Mouse (Mus musculus) intestine, embryonic 15.5 days (tissue): ENCODE measurements around the gene Ankrd54. TPM values are rescaled to one million over a fixed set of nuclear protein-coding genes. Genes with fewer than 3 reads are reported as not detected.
A peak's percentile ranks its signal among the peaks of the same experiment; 100 is the strongest.
"Not testable (repeated sequence)": the region's sequence is repeated elsewhere in the genome, so short reads cannot be mapped to it uniquely, and the experiment has no call there.

Experiments used
- ATAC-seq: fragments of 200-750 bp; cut with Nextera tagmentation; 2 replicates; pipeline ENCODE4 v1.8.0; 2017; ENCODE audit warnings: moderate TSS enrichment, moderate library complexity
- H3K27ac ChIP-seq: fragments of 300-500 bp; sonication (generic); 2 replicates; pipeline ENCODE4 v1.5.1; 2015; ENCODE audit warnings: mild to moderate bottlenecking, inconsistent platforms
- H3K27me3 ChIP-seq: fragments of 300-500 bp; sonication (generic); replicated peaks from 2 replicates; pipeline ENCODE4 v1.6.1; 2015; ENCODE audit warnings: inconsistent platforms
- H3K36me3 ChIP-seq: fragments of 300-500 bp; sonication (generic); 2 replicates; pipeline ENCODE4 v1.6.1; 2015; ENCODE audit warnings: inconsistent platforms
- H3K4me1 ChIP-seq: fragments of 300-500 bp; sonication (generic); replicated peaks from 2 replicates; pipeline ENCODE4 v1.6.1; 2015; ENCODE audit warnings: inconsistent platforms
- H3K4me2 ChIP-seq: fragments of 300-500 bp; sonication (generic); replicated peaks from 2 replicates; pipeline ENCODE4 v1.6.1; 2015; ENCODE audit warnings: mild to moderate bottlenecking, inconsistent platforms
- H3K4me3 ChIP-seq: fragments of 300-500 bp; sonication (generic); replicated peaks from 2 replicates; pipeline ENCODE4 v1.5.1; 2015; ENCODE audit warnings: inconsistent platforms
- H3K9ac ChIP-seq: fragments of 300-500 bp; sonication (generic); 2 replicates; pipeline ENCODE4 v1.6.1; 2015; ENCODE audit warnings: inconsistent platforms
- H3K9me3 ChIP-seq: fragments of 300-500 bp; sonication (generic); 2 replicates; pipeline ENCODE4 v1.6.1; 2016; ENCODE audit warnings: inconsistent platforms
- WGBS: fragments of 180-500 bp; shearing (Covaris S2); methylation state at CpG from one replicate; pipeline ENCODE4 v1.1.7; 2015; 5-methylcytosine and 5-hydroxymethylcytosine counted together
- polyA plus RNA-seq: library from polyadenylated mRNA; unstranded; fragments of >200 nt; fragmentation: Nextera tagmentation; extraction: Ambion mirVana; gene quantifications from 2 replicates; pipeline ENCODE4 v1.2.1, GENCODE M21; 2015

Ankrd54 gene
- polyA plus RNA-seq, 1 experiment from 2014 or later = 53.5 TPM

DNA sequence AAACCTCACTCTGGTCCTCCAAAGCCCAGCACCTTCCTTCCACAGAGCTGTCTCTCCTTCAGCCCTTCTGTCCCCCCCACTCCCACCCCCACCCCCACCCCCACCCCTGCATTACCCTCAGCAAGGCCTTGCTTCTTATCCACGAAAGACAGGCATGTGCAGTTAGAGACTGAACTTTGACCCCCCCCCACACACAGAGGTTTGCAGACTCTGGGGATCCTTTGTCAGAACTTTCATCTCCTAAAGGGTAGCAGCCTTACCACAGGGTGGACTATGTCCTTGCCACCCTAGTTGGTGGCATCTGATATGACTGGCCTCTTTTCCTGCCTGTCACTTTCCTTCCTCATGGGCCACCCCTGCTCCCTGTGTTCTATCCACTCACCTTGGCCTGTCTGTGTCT, 39.3 kb downstream of the Ankrd54 start:
- H3K9ac ChIP-seq = no peak overlapping the region
- ATAC-seq = 0 out of 2 replicates have a peak, but pooled peaks have one; percentile 6
- no peak overlapping the region for H3K4me2 ChIP-seq
- no peaks in the 10 kb centered on the region for H3K9me3 ChIP-seq
- H3K27me3 ChIP-seq = no peaks in the 10 kb centered on the region
- H3K4me3 ChIP-seq = no peak overlapping the region
- H3K4me1 ChIP-seq = peaks cover 34% of the 10 kb centered on the region
- 25% methylated on average over 1 of the region's 1 CpGs for WGBS
- no peak overlapping the region for H3K27ac ChIP-seq
- H3K36me3 ChIP-seq = no peaks in the 10 kb centered on the region

DNA sequence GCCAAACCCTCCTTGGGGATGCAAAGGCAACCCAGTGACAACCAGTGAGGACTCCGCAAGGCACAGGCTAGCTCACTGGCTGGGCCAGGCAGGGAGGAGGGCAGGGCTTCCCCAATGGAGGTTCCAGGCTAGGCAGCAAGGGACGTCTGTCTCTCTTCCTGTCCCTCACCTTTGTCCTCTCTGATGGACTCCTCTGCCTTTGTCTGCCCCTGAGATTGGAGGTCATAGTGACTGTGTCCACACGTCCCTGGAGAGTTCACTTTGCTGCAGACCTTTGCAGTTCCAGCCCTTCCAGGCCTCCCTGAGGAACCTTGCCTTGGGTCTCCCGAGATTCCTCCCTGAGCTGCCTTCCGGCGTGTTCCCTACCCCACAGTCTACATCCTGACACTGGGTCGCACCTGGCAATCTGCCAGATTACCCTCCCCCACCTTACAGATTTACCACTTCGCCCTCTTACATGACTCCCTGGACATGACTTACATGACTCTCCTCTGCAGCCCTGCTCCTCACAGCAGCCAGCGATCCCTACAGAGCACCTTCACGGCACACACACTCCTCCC, 39.9 kb downstream of the Ankrd54 start:
- H3K36me3 ChIP-seq = no peaks in the 10 kb centered on the region
- H3K4me1 ChIP-seq = peaks cover 34% of the 10 kb centered on the region
- peak; percentile 27; the same call in 1 of the 2 replicates for ATAC-seq
- no peaks in the 10 kb centered on the region for H3K9me3 ChIP-seq
- H3K9ac ChIP-seq = no peak overlapping the region
- no peak overlapping the region for H3K4me2 ChIP-seq
- no peaks in the 10 kb centered on the region for H3K27me3 ChIP-seq
- WGBS = 44% methylated on average over 10 of the region's 10 CpGs
- no peak overlapping the region for H3K4me3 ChIP-seq
- H3K27ac ChIP-seq = no peak overlapping the region

DNA sequence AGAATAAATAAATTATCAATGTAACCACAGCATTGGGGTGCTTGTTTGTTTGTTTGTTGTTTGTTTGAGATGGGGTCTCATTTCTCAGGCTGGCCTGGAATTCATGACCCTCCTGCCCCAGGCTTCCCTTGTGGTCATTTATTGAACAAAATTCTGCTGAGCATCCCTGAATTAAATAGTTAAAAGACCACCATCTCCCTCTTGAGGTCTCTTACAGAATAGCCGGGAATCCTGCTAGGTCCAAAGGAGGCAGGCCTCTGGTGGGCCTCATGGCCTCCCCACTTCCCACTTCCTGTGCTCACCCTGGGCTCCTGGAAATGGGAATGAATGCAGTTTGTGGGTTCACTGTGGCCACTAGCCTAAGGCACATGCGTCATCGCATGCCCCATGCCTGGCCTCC, 43.8 kb downstream of the Ankrd54 start:
- 56% methylated on average over 3 of the region's 3 CpGs for WGBS
- Histone ChIP-seq H3K4me2 (no peak overlapping the region), H3K27me3 (no peaks in the 10 kb centered on the region), H3K27ac (no peak overlapping the region), H3K9me3 (no peaks in the 10 kb centered on the region), H3K4me3 (no peak overlapping the region), H3K9ac (no peak overlapping the region), H3K36me3 (no peaks in the 10 kb centered on the region), H3K4me1 (peaks cover 8% of the 10 kb centered on the region)
- ATAC-seq = no peak

DNA sequence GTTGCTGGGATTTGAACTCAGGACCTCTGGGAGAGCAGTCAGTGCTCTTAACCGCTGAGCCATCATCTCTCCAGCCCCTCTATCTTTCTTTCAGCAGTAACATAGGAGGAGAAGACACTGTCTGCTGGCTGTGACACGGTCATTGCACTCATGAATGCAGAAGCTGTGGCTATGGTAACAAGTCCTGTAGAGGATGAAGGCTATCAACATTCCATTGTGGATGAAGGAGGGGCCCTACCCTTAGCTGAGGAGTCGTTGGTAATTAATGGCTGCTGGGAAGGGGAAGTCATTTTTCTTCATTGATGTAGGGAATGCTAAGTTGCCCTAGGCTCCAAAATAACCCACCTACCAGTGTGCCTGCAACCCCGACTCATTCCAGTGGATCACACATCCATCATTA, 44.5 kb downstream of the Ankrd54 start:
- Histone ChIP-seq H3K36me3 (no peaks in the 10 kb centered on the region), H3K4me3 (no peak overlapping the region), H3K9me3 (no peaks in the 10 kb centered on the region), H3K27me3 (no peaks in the 10 kb centered on the region), H3K9ac (no peak overlapping the region), H3K4me1 (peaks cover 8% of the 10 kb centered on the region), H3K4me2 (no peak overlapping the region), H3K27ac (no peak overlapping the region)
- 36% methylated on average over 4 of the region's 4 CpGs for WGBS
- ATAC-seq = no peak

DNA sequence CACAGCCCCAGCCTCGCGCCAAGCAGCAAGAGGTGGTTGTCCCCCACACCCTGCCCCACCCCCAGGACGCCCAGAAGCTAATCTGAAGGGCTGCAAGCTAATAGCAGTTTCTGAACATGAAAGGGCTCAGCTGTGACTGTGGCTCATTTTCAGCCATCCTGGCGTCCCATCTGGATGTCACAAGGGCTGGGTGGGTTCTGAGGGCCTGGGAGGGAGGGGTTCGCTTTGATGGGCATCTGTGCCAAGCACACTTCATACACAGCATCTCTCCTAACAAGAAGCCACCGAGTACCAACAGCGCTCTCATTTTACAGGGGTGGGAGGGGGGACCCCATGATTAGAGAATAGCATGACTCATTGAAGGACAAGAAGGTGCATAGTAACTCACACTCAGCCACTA, 49.3 kb downstream of the Ankrd54 start:
- Histone ChIP-seq H3K9ac (no peak overlapping the region), H3K9me3 (no peaks in the 10 kb centered on the region), H3K27ac (no peak overlapping the region), H3K36me3 (no peaks in the 10 kb centered on the region), H3K4me1 (no peaks in the 10 kb centered on the region; the same call in 1 of the 2 replicates), H3K27me3 (no peaks in the 10 kb centered on the region), H3K4me2 (no peak overlapping the region), H3K4me3 (no peak overlapping the region)
- no peak for ATAC-seq
- WGBS = 55% methylated on average over 7 of the region's 7 CpGs

DNA sequence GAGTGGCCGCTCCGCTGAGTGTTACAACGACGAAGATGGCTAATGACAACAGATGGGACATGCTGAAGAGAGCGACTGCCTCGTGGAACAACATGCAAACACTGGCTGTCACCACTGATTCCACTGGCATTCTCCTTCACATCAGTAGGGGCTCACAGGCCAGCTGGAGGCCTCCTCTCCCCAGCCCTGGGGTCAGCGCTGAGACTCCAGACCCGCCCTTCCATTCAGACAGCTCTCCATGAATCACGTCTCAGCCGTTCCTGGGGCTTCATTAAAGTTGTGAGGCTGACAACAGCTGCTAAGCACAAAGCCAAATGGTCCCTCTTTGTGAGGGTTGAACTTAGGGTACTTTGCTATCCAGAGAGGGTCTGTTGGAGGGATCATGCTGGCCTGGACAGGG, 51.1 kb downstream of the Ankrd54 start:
- Histone ChIP-seq H3K27me3 (no peaks in the 10 kb centered on the region), H3K4me3 (no peak overlapping the region), H3K9me3 (no peaks in the 10 kb centered on the region), H3K4me1 (no peaks in the 10 kb centered on the region), H3K36me3 (peaks cover 6% of the 10 kb centered on the region), H3K4me2 (no peak overlapping the region), H3K27ac (no peak overlapping the region), H3K9ac (no peak overlapping the region)
- no peak for ATAC-seq
- WGBS = 56% methylated on average over 10 of the region's 10 CpGs

DNA sequence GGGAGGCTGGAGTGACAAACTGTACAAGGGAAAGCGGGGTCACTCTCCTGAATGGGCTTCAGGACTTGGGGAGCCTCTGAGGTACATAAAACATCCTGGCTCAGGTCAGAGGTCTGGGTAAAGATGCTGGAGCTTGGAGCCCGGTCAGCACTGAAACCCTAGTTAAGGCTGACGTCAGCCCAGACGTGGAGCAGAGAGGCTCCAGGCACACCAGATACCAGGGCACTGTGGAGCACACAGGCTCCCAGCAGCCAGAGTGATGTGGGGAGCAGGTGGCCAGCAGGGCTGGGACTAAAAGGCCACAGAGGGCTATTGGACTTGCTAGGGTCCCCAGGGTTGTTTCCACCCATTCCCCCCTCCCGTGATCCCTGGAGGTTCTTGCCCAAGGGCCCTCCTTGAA, 53.0 kb downstream of the Ankrd54 start:
- no peak overlapping the region for H3K9ac ChIP-seq
- H3K9me3 ChIP-seq = no peaks in the 10 kb centered on the region
- 0 out of 2 replicates have a peak, but pooled peaks cover 3% of the 10 kb centered on the region for H3K4me1 ChIP-seq
- 56% methylated on average over 5 of the region's 5 CpGs for WGBS
- H3K4me2 ChIP-seq = no peak overlapping the region
- H3K27me3 ChIP-seq = no peaks in the 10 kb centered on the region
- H3K27ac ChIP-seq = no peak overlapping the region
- H3K4me3 ChIP-seq = no peak overlapping the region
- no peak for ATAC-seq
- peaks cover 19% of the 10 kb centered on the region for H3K36me3 ChIP-seq

DNA sequence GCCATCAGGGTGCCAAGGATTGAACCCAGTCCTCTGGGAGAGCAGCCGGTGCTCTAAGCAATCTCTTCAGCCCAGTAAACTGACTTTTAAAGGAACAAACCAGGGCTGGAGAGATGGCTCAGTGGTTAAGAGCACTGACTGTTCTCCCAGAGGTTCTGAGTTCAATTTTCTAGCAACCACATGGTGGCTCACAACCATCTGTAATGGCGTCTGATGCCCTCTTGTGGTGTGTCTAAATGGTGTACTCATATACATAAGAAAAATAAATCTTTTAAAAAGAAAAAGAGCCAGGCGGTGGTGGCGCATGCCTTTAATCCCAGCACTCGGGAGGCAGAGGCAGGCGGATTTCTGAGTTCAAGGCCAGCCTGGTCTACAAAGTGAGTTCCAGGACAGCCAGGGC, 54.9 kb downstream of the Ankrd54 start:
- not testable (repeated sequence) for H3K9me3 ChIP-seq, H3K9ac ChIP-seq, H3K4me1 ChIP-seq, H3K4me2 ChIP-seq, H3K27me3 ChIP-seq, ATAC-seq, H3K4me3 ChIP-seq, H3K27ac ChIP-seq
- 90% methylated on average over 6 of the region's 6 CpGs for WGBS
- peaks cover 31% of the 10 kb centered on the region for H3K36me3 ChIP-seq

DNA sequence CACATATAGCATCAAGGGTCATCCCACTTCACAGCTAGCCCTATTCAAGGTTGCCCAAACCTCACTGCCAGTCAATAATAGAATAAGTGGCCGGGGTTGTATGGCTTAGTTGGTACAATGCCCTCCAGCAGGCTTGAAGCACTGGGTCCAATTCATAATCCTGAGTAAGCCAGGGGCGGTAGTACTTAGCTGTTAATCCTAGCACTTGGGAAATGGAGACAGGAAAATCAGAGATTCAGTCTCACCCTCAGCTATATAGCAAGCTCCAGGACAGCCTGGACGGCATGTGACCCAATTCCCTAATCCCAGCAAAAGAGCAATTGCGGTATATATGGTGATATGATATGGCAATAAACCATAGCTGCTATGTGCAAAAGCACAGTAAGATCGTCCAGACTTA, 55.6 kb downstream of the Ankrd54 start:
- no peaks in the 10 kb centered on the region for H3K9me3 ChIP-seq
- no peak for ATAC-seq
- no peak overlapping the region for H3K27ac ChIP-seq
- H3K9ac ChIP-seq = no peak overlapping the region
- H3K36me3 ChIP-seq = peaks cover 33% of the 10 kb centered on the region
- H3K4me3 ChIP-seq = no peak overlapping the region
- no peak overlapping the region for H3K4me2 ChIP-seq
- no peaks in the 10 kb centered on the region for H3K27me3 ChIP-seq
- H3K4me1 ChIP-seq = 0 out of 2 replicates have a peak, but pooled peaks cover 3% of the 10 kb centered on the region
- WGBS = 86% methylated on average over 5 of the region's 5 CpGs

DNA sequence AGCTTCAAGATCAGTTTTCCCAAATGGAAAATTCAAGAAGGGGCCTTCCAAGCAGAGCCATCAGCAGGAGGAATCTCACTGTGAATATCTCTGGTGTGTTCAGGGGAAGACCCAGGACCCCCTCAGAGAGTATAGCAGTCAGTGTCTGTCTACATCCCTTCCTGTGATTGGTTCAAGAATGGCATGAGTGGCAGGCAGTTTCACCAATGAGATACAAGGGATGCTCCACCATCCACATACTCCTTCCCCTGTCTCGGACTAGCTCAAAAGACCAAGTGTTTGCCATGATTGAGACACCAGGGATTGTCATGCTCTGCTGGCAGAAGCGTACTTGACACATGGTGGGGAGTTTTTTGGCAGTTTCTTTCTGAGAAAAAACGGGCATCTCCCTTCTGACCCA, 56.1 kb downstream of the Ankrd54 start:
- Histone ChIP-seq H3K9me3 (no peaks in the 10 kb centered on the region), H3K4me2 (no peak overlapping the region), H3K27me3 (no peaks in the 10 kb centered on the region), H3K4me3 (no peak overlapping the region), H3K4me1 (0 out of 2 replicates have a peak, but pooled peaks cover 3% of the 10 kb centered on the region), H3K9ac (no peak overlapping the region), H3K27ac (no peak overlapping the region), H3K36me3 (peaks cover 37% of the 10 kb centered on the region)
- no peak for ATAC-seq
- WGBS = 71% methylated on average over 3 of the region's 3 CpGs

DNA sequence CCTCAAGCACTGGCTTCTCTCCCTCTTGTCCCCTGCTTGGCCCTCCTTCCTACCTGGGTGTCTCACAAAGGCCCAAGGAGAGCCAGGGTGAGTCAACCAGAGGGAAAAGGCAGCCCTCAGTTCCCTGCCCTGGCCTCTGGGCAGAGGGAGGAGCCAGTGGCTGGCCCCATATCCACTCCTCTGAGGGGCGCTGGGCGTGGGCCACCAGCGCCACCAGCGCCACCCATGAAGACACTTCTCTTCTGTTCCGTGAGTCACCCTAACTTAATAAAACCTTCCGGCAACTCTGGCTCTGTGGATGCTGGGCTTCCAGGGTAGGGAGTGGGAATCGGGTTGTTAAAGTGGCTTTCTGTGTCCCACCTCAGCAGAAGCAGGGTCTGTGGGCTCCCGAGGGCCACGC, 57.1 kb downstream of the Ankrd54 start:
- WGBS = 78% methylated on average over 9 of the region's 9 CpGs
- no peak overlapping the region for H3K4me2 ChIP-seq
- H3K9me3 ChIP-seq = no peaks in the 10 kb centered on the region
- H3K27me3 ChIP-seq = no peaks in the 10 kb centered on the region
- no peak overlapping the region for H3K9ac ChIP-seq
- no peak overlapping the region for H3K4me3 ChIP-seq
- H3K27ac ChIP-seq = no peak overlapping the region
- 0 out of 2 replicates have a peak, but pooled peaks cover 3% of the 10 kb centered on the region for H3K4me1 ChIP-seq
- peaks cover 47% of the 10 kb centered on the region for H3K36me3 ChIP-seq
- ATAC-seq = peak; percentile 48; the same call in 1 of the 2 replicates
